Mouse (Mus musculus) lung, embryonic 14.5 days (tissue): ENCODE results near the gene Cd3g. TPM values are rescaled to one million over a fixed set of nuclear protein-coding genes. Genes with fewer than 3 reads are reported as not detected.
"Not testable (repeated sequence)": the region's sequence is repeated elsewhere in the genome, so short reads cannot be mapped to it uniquely, and the experiment has no call there.

Experiments used
- ATAC-seq: fragments of 200-750 bp; cut with Nextera tagmentation; 2 replicates; pipeline ENCODE4 v1.8.0; 2017; ENCODE audit warnings: mild to moderate bottlenecking, moderate TSS enrichment, moderate library complexity; ENCODE audit not compliant: insufficient read depth
- DNase-seq: peaks from one replicate; pipeline ENCODE4 v3.0.0-alpha.2; 2015
- H3K27ac ChIP-seq: fragments of 300-500 bp; sonication (generic); 2 replicates; pipeline ENCODE4 v1.5.1; 2014; ENCODE audit warnings: low read depth, mild to moderate bottlenecking, moderate library complexity
- H3K27me3 ChIP-seq: fragments of 300-500 bp; sonication (generic); 2 replicates; pipeline ENCODE4 v1.6.1; 2014; ENCODE audit warnings: low read length, control low read depth; ENCODE audit not compliant: insufficient read depth
- H3K36me3 ChIP-seq: fragments of 300-500 bp; sonication (generic); 2 replicates; pipeline ENCODE4 v1.6.1; 2014; ENCODE audit warnings: control low read depth; ENCODE audit not compliant: insufficient read depth
- H3K4me1 ChIP-seq: fragments of 300-500 bp; sonication (generic); 2 replicates; pipeline ENCODE4 v1.6.1; 2014; ENCODE audit warnings: antibody characterized with exemption, control low read depth; ENCODE audit not compliant: insufficient read depth
- H3K4me2 ChIP-seq: fragments of 300-500 bp; sonication (generic); 2 replicates; pipeline ENCODE4 v1.6.1; 2014; ENCODE audit warnings: mild to moderate bottlenecking
- H3K4me3 ChIP-seq: fragments of 300-500 bp; sonication (generic); 2 replicates; pipeline ENCODE4 v1.5.1; 2014; ENCODE audit warnings: low read depth, low read length
- H3K9ac ChIP-seq: fragments of 300-500 bp; sonication (generic); 2 replicates; pipeline ENCODE4 v1.6.1; 2014
- H3K9me3 ChIP-seq: fragments of 300-500 bp; sonication (generic); 2 replicates; pipeline ENCODE4 v1.6.1; 2016; ENCODE audit warnings: low read depth, low read length, control low read depth
- CTCF ChIP-seq: IDR thresholded peaks from 2 replicates; pipeline ENCODE4 v1.5.1; 2016; ENCODE audit warnings: antibody characterized with exemption, low read depth
- WGBS: fragments of 180-500 bp; shearing (Covaris S2); extraction: QIAGEN DNeasy Blood & Tissue Kit; methylation state at CpG from one replicate; pipeline ENCODE4 v1.1.7; 2014; 5-methylcytosine and 5-hydroxymethylcytosine counted together
- polyA plus RNA-seq: library from polyadenylated mRNA; unstranded; fragments of >200 nt; fragmentation: Nextera tagmentation; extraction: Ambion mirVana; gene quantifications from 2 replicates; pipeline ENCODE4 v1.2.1, GENCODE M21; 2014

Cd3g gene
- polyA plus RNA-seq, 1 experiment from 2014 or later = 0.34 TPM

- H3K4me3 ChIP-seq = no peak overlapping the region
- DNase-seq (no peak), ATAC-seq (no peak)
- 50% methylated on average over 6 of the region's 6 CpGs for WGBS
- H3K27ac ChIP-seq = no peak overlapping the region
- no peaks in the 10 kb centered on the region for H3K36me3 ChIP-seq
- H3K4me2 ChIP-seq = no peak overlapping the region
- no peaks in the 10 kb centered on the region for H3K9me3 ChIP-seq
- H3K4me1 ChIP-seq = no peaks in the 10 kb centered on the region
- TF ChIP-seq CTCF = no peak
- H3K9ac ChIP-seq = no peak overlapping the region
- H3K27me3 ChIP-seq = no peaks in the 10 kb centered on the region
Observed at GRCm38 (mm10) chr9:44977813-44978212, 2.4 kb downstream of the Cd3g start.

- H3K9me3 ChIP-seq = no peaks in the 10 kb centered on the region
- no peaks in the 10 kb centered on the region for H3K36me3 ChIP-seq
- H3K4me2 ChIP-seq = no peak overlapping the region
- peaks cover 4% of the 10 kb centered on the region; the same call in 1 of the 2 replicates for H3K4me1 ChIP-seq
- no peak overlapping the region for H3K9ac ChIP-seq
- 0 out of 2 replicates have a peak, but pooled peaks have one; percentile 11 for TF ChIP-seq CTCF
- no peak for ATAC-seq
- 73% methylated on average over 1 of the region's 1 CpGs for WGBS
- peak; percentile 5 for DNase-seq
- H3K27me3 ChIP-seq = no peaks in the 10 kb centered on the region
- H3K27ac ChIP-seq = no peak overlapping the region
- H3K4me3 ChIP-seq = no peak overlapping the region
Observed at GRCm38 (mm10) chr9:44969450-44969849, 10.8 kb downstream of the Cd3g start.

- not testable (repeated sequence) for H3K27ac ChIP-seq, H3K9ac ChIP-seq, H3K4me2 ChIP-seq, H3K4me3 ChIP-seq, H3K9me3 ChIP-seq, H3K27me3 ChIP-seq, H3K36me3 ChIP-seq, H3K4me1 ChIP-seq, ATAC-seq, DNase-seq
- 80% methylated on average over 5 of the region's 5 CpGs for WGBS
Observed at GRCm38 (mm10) chr9:44967763-44968162, 12.5 kb downstream of the Cd3g start.

GRCm38 (mm10) chr9:44966815-44967242 is 13.4 kb downstream of the Cd3g start:
- Histone ChIP-seq H3K4me3 (no peak overlapping the region), H3K27me3 (no peaks in the 10 kb centered on the region), H3K4me2 (no peak overlapping the region), H3K9ac (no peak overlapping the region), H3K27ac (no peak overlapping the region), H3K4me1 (peaks cover 7% of the 10 kb centered on the region; the same call in 1 of the 2 replicates), H3K9me3 (no peaks in the 10 kb centered on the region), H3K36me3 (peaks cover 13% of the 10 kb centered on the region; the same call in 1 of the 2 replicates)
- peak; percentile 77 for TF ChIP-seq CTCF
- 23% methylated on average over 3 of the region's 3 CpGs for WGBS
- ATAC-seq (no peak), DNase-seq (peak; percentile 81)

- 17% methylated on average over 10 of the region's 10 CpGs for WGBS
- H3K4me3 ChIP-seq = peak overlapping the region; percentile 78
- no peaks in the 10 kb centered on the region for H3K9me3 ChIP-seq
- H3K27ac ChIP-seq = no peak overlapping the region
- no peaks in the 10 kb centered on the region for H3K27me3 ChIP-seq
- no peak for TF ChIP-seq CTCF
- no peak for ATAC-seq
- no peak for DNase-seq
- peaks cover 7% of the 10 kb centered on the region; the same call in 1 of the 2 replicates for H3K4me1 ChIP-seq
- H3K36me3 ChIP-seq = peaks cover 20% of the 10 kb centered on the region
- H3K4me2 ChIP-seq = peak overlapping the region; percentile 68
- H3K9ac ChIP-seq = peak overlapping the region; percentile 48
Observed at GRCm38 (mm10) chr9:44965833-44966466, 14.3 kb downstream of the Cd3g start.

DNA sequence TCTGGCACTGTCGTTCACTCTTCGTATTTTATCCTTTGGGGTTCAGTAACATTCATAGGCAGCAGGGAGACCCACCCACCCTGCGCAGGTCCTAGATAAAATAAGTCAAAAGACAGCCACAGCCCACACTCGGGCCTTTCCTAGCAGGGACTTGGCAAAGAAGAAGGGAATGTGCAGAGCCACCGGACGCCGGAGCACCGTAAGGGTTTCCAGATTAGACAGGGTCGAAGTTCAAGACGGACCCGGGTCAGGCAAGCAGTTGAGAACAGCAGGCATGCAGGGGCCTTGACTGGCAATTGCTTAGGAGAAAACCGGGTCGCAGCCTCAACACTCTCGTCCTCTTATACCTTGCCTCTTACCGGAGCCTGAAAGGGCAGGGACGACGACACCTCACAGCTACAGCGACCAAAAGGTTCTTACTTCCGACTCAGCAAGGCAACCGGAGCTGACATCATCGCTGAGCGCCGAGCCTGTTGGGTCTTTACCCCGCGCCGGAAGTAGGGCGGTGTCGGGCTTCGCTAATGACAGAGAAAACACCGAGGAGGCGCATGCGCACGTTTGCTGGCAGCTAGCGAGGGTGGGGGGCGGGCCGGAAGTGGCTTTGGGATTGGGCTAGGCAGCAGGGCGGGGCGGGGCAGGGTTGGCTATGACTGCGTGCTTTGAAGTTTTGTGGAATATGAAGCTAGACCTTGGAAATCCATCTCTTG is 15.0 kb downstream of the Cd3g start, which contains the start of gene Ube4a:
Gene Ube4a (minus strand): TSS at position 475 of the 707 bp plus-strand sequence.
- peak; percentile 99 for DNase-seq
- peak within 1 kb of the TSS; percentile 68 for H3K4me2 ChIP-seq
- ATAC-seq = peak; percentile 95
- WGBS = under 1% methylated on average over 39 of the region's 39 CpGs
- H3K9me3 ChIP-seq = no peaks in the 10 kb centered on the region
- peaks cover 7% of the 10 kb centered on the region; the same call in 1 of the 2 replicates for H3K4me1 ChIP-seq
- peak within 1 kb of the TSS; percentile 78 for H3K4me3 ChIP-seq
- H3K27me3 ChIP-seq = no peaks in the 10 kb centered on the region
- peaks cover 21% of the 10 kb centered on the region for H3K36me3 ChIP-seq
- peak within 1 kb of the TSS; percentile 86 for H3K9ac ChIP-seq
- peak within 1 kb of the TSS; percentile 43; the same call in 1 of the 2 replicates for H3K27ac ChIP-seq
- TF ChIP-seq CTCF = no peak

GRCm38 (mm10) chr9:44954432-44954831 is 25.8 kb downstream of the Cd3g start:
- H3K9me3 ChIP-seq = no peaks in the 10 kb centered on the region
- no peak overlapping the region for H3K9ac ChIP-seq
- H3K4me3 ChIP-seq = no peak overlapping the region
- ATAC-seq (no peak), DNase-seq (no peak)
- no peaks in the 10 kb centered on the region for H3K4me1 ChIP-seq
- no peak overlapping the region for H3K4me2 ChIP-seq
- H3K27me3 ChIP-seq = no peaks in the 10 kb centered on the region
- WGBS = 86% methylated on average over 3 of the region's 3 CpGs
- no peak overlapping the region for H3K27ac ChIP-seq
- TF ChIP-seq CTCF = no peak
- H3K36me3 ChIP-seq = peaks cover 81% of the 10 kb centered on the region
